Mouse (Mus musculus) forebrain, embryonic 14.5 days (tissue): ENCODE measurements around the gene Etfbkmt. TPM values are rescaled to one million over a fixed set of nuclear protein-coding genes. Genes with fewer than 3 reads are reported as not detected.

Source experiments
- ATAC-seq: fragments of 200-750 bp; cut with Nextera tagmentation; 2 replicates; pipeline ENCODE4 v1.8.0; 2017; ENCODE audit warnings: mild to moderate bottlenecking, moderate library complexity
- DNase-seq: peaks from one replicate; pipeline ENCODE4 v3.0.0-alpha.2; 2015; ENCODE audit warnings: low spot score
- H3K27ac ChIP-seq: fragments of 300-500 bp; sonication (generic); 2 replicates; pipeline ENCODE4 v1.5.1; 2014; ENCODE audit warnings: low read depth, mild to moderate bottlenecking, control low read depth, low read length, moderate library complexity
- H3K27me3 ChIP-seq: fragments of 300-500 bp; sonication (generic); replicated peaks from 2 replicates; pipeline ENCODE4 v1.6.1; 2014; ENCODE audit warnings: low read length, control low read depth, mixed read lengths; ENCODE audit not compliant: control insufficient read depth, insufficient read depth
- H3K36me3 ChIP-seq: fragments of 300-500 bp; sonication (generic); 2 replicates; pipeline ENCODE4 v1.6.1; 2014; ENCODE audit warnings: low read length, control low read depth; ENCODE audit not compliant: control insufficient read depth, insufficient read depth
- H3K4me1 ChIP-seq: fragments of 300-500 bp; sonication (generic); 2 replicates; pipeline ENCODE4 v1.6.1; 2014; ENCODE audit warnings: antibody characterized with exemption, low read length, control low read depth; ENCODE audit not compliant: control insufficient read depth, insufficient read depth
- H3K4me2 ChIP-seq: fragments of 300-500 bp; sonication (generic); 2 replicates; pipeline ENCODE4 v1.6.1; 2014; ENCODE audit warnings: mild to moderate bottlenecking, control low read depth, low read length
- H3K4me3 ChIP-seq: fragments of 300-500 bp; sonication (generic); 2 replicates; pipeline ENCODE4 v1.5.1; 2014; ENCODE audit warnings: low read depth, low read length, control low read depth
- H3K9ac ChIP-seq: fragments of 300-500 bp; sonication (generic); 2 replicates; pipeline ENCODE4 v1.6.1; 2014; ENCODE audit warnings: mild to moderate bottlenecking, low read length, control low read depth, moderate library complexity
- H3K9me3 ChIP-seq: fragments of 300-500 bp; sonication (generic); replicated peaks from 2 replicates; pipeline ENCODE4 v1.6.1; 2016; ENCODE audit warnings: low read length, control low read depth, mixed read lengths; ENCODE audit not compliant: control insufficient read depth
- WGBS: fragments of 180-500 bp; shearing (Covaris S2); extraction: QIAGEN DNeasy Blood & Tissue Kit; methylation state at CpG from one replicate; pipeline ENCODE4 v1.1.7; 2014; 5-methylcytosine and 5-hydroxymethylcytosine counted together
- polyA plus RNA-seq: library from polyadenylated mRNA; unstranded; fragments of >200 nt; fragmentation: Nextera tagmentation; extraction: Ambion mirVana; gene quantifications from 2 replicates; pipeline ENCODE4 v1.2.1, GENCODE M21; 2014

Etfbkmt gene
- polyA plus RNA-seq, 1 experiment from 2014 or later, result 7.0 TPM

- peaks cover 6% of the 10 kb centered on the region; the same call in 1 of the 2 replicates for H3K4me1 ChIP-seq
- H3K9ac ChIP-seq, result peak within 1 kb of the TSS; percentile 94
- peak; percentile 91 for DNase-seq
- WGBS, result under 1% methylated on average over 115 of the region's 124 CpGs
- ATAC-seq, result peak; percentile 95
- peak within 1 kb of the TSS; percentile 52 for H3K4me2 ChIP-seq
- no peaks in the 10 kb centered on the region for H3K9me3 ChIP-seq
- H3K27ac ChIP-seq, result peak within 1 kb of the TSS; percentile 97
- no peaks in the 10 kb centered on the region for H3K27me3 ChIP-seq
- H3K36me3 ChIP-seq, result no peaks in the 10 kb centered on the region
- H3K4me3 ChIP-seq, result peak within 1 kb of the TSS; percentile 86
These were observed 38.3 kb upstream of the Etfbkmt start, which contains the start of gene Dennd5b for GRCm38 (mm10) chr6:149101076-149101942. Dennd5b (minus strand) TSS chr6:149101680.

GRCm38 (mm10) chr6:149101943-149102243 lies 37.8 kb upstream of the Etfbkmt start:
- Histone ChIP-seq H3K4me1 (peaks cover 6% of the 10 kb centered on the region; the same call in 1 of the 2 replicates), H3K27me3 (no peaks in the 10 kb centered on the region), H3K9me3 (no peaks in the 10 kb centered on the region), H3K4me3 (peak overlapping the region; percentile 86), H3K36me3 (no peaks in the 10 kb centered on the region), H3K4me2 (peak overlapping the region; percentile 52), H3K27ac (peak overlapping the region; percentile 97), H3K9ac (peak overlapping the region; percentile 94)
- peak; percentile 22; the same call in 1 of the 2 replicates for ATAC-seq
- WGBS, result 11% methylated on average over 7 of the region's 7 CpGs
- DNase-seq, result no peak

DNA sequence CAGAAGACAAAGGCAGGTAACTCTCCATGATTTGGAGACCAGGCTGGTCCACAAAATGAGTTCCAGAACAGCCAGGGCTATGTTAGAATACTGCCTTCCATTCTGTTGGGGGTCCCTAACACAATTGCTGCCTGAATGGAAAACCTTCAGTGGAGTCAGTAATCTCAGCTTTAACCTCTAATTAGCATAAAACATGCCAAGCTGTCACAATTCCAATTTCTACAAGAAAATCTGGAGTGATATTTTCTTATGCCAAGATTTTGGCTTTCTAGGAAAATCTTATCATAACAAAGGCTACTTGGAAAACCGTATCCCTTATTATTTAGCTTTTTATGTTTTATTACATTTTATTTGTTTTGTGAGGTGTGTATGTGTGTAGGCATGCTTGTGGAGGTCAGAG lies 36.2 kb upstream of the Etfbkmt start:
- Histone ChIP-seq H3K27me3 (no peaks in the 10 kb centered on the region), H3K9ac (no peak overlapping the region), H3K27ac (no peak overlapping the region), H3K9me3 (no peaks in the 10 kb centered on the region), H3K4me3 (no peak overlapping the region), H3K36me3 (no peaks in the 10 kb centered on the region), H3K4me2 (no peak overlapping the region), H3K4me1 (peaks cover 6% of the 10 kb centered on the region; the same call in 1 of the 2 replicates)
- DNase-seq (peak; percentile 66), ATAC-seq (no peak)
- 80% methylated on average over 1 of the region's 1 CpGs for whole genome bisulfite sequencing

DNA sequence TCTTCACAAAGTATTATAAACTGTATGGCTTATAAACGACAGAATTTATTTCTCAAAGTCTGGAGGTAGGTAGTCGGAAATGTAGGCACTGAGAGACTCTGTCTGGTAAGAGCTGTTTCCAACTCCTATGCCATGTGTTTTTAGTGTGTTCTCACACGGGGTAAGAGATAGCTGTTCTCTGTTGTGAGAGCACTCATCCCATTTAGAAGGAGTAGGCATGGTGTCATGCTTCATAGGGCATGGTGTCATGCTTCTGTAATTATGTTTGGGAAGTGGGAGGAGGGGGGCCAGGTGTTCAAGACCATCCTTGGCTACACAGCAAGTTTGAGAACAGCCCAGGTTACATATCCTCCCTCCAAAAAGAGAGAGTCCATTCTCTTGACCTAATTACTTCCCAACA lies 32.0 kb upstream of the Etfbkmt start:
- Histone ChIP-seq H3K36me3 (no peaks in the 10 kb centered on the region), H3K27me3 (no peaks in the 10 kb centered on the region), H3K4me1 (no peaks in the 10 kb centered on the region), H3K9me3 (no peaks in the 10 kb centered on the region), H3K4me2 (no peak overlapping the region), H3K9ac (no peak overlapping the region), H3K27ac (no peak overlapping the region), H3K4me3 (no peak overlapping the region)
- whole genome bisulfite sequencing, result 81% methylated on average over 3 of the region's 3 CpGs
- ATAC-seq (no peak), DNase-seq (no peak)

GRCm38 (mm10) chr6:149108909-149109308 lies 30.7 kb upstream of the Etfbkmt start:
- H3K9ac ChIP-seq, result no peak overlapping the region
- H3K36me3 ChIP-seq, result no peaks in the 10 kb centered on the region
- H3K4me1 ChIP-seq, result no peaks in the 10 kb centered on the region
- 93% methylated on average over 2 of the region's 2 CpGs for WGBS
- H3K4me2 ChIP-seq, result no peak overlapping the region
- DNase-seq (no peak), ATAC-seq (no peak)
- H3K4me3 ChIP-seq, result no peak overlapping the region
- H3K27ac ChIP-seq, result no peak overlapping the region
- no peaks in the 10 kb centered on the region for H3K9me3 ChIP-seq
- H3K27me3 ChIP-seq, result no peaks in the 10 kb centered on the region

DNA sequence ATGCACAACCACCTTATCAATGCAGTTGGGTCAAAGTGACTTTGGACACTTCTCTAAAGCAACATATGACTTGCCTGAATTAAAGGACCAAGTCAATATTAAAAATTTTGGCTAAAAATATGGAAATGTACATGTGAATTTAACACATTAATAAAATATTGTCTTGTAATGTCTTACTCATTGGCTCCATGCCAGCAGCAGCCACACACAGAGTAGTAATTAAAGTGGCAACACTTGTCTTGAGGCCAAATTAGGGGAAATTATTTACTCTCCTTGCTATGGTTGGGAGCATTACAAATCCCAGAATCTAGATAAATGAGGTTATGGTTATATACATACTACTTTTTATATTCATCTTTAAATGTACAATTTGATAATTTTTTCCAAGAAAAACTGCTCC lies 22.7 kb upstream of the Etfbkmt start:
- Histone ChIP-seq H3K27ac (no peak overlapping the region), H3K27me3 (no peaks in the 10 kb centered on the region), H3K4me3 (no peak overlapping the region), H3K4me2 (no peak overlapping the region), H3K4me1 (no peaks in the 10 kb centered on the region), H3K9me3 (no peaks in the 10 kb centered on the region), H3K9ac (no peak overlapping the region), H3K36me3 (no peaks in the 10 kb centered on the region)
- no peak for ATAC-seq
- peak; percentile 37 for DNase-seq

GRCm38 (mm10) chr6:149118935-149119334 lies 20.7 kb upstream of the Etfbkmt start:
- DNase-seq, result no peak
- no peaks in the 10 kb centered on the region for H3K4me1 ChIP-seq
- H3K27me3 ChIP-seq, result no peaks in the 10 kb centered on the region
- no peak overlapping the region for H3K9ac ChIP-seq
- WGBS, result 71% methylated on average over 2 of the region's 2 CpGs
- H3K4me3 ChIP-seq, result no peak overlapping the region
- no peak overlapping the region for H3K4me2 ChIP-seq
- ATAC-seq, result no peak
- no peak overlapping the region for H3K27ac ChIP-seq
- H3K9me3 ChIP-seq, result no peaks in the 10 kb centered on the region
- H3K36me3 ChIP-seq, result no peaks in the 10 kb centered on the region

DNA sequence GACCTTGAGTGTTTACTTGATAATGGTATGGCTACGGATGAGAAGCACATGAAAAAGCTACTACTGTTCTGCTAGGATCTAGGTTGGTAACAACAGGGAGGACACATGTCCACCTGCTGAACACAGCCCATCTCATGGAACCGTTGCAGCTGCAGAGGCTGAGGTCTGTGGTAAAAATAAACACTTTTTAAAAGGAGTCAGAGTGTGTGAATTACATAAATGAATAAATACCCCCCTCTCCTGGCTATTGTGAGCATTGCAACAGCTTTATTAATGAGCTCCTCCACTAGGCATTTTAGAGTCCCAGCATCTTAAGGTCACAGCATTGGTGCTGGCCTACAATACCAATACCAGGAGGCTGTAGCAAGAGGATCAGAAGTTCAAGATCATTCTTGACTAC lies 19.8 kb upstream of the Etfbkmt start:
- peak; percentile 66 for ATAC-seq
- no peaks in the 10 kb centered on the region for H3K9me3 ChIP-seq
- H3K4me3 ChIP-seq, result no peak overlapping the region
- H3K27me3 ChIP-seq, result no peaks in the 10 kb centered on the region
- H3K9ac ChIP-seq, result no peak overlapping the region
- peak; percentile 87 for DNase-seq
- H3K4me2 ChIP-seq, result no peak overlapping the region
- H3K4me1 ChIP-seq, result no peaks in the 10 kb centered on the region
- no peak overlapping the region for H3K27ac ChIP-seq
- 40% methylated on average over 2 of the region's 2 CpGs for WGBS
- H3K36me3 ChIP-seq, result no peaks in the 10 kb centered on the region

DNA sequence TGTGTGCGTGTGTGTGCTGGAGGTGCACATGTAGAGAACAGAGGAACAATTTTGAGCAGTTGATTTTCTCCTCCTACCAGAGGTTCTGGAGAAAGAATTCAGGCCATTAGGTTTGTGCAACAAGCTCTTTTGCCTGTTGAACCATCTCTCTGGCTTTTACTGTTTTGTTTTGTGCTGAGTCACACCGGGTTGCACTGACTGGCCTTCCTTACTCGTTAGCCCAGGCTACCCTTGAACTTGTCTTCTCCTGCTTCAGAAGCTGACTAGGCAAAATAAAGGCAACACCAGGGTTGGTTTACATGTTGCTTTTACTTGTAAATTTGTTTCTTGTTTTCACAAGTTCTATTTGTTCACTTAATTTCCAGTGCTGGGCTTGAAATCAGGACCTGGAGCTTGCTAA lies 16.6 kb upstream of the Etfbkmt start:
- Histone ChIP-seq H3K9ac (no peak overlapping the region), H3K36me3 (no peaks in the 10 kb centered on the region), H3K4me2 (no peak overlapping the region), H3K4me3 (no peak overlapping the region), H3K27ac (no peak overlapping the region), H3K27me3 (no peaks in the 10 kb centered on the region), H3K9me3 (no peaks in the 10 kb centered on the region), H3K4me1 (no peaks in the 10 kb centered on the region)
- DNase-seq, result no peak
- no peak for ATAC-seq
- 82% methylated on average over 3 of the region's 3 CpGs for WGBS
